Mouse (Mus musculus) embryonic facial prominence, embryonic 10.5 days (tissue): ENCODE measurements around the gene Abcd1. TPM values are rescaled to one million over a fixed set of nuclear protein-coding genes. Genes with fewer than 3 reads are reported as not detected.

Source experiments
- polyA plus RNA-seq: library from polyadenylated mRNA; unstranded; fragments of >200 nt; fragmentation: Nextera tagmentation; extraction: Ambion mirVana; gene quantifications from 2 replicates; pipeline ENCODE4 v1.2.1, GENCODE M21; 2016

Abcd1 gene
- polyA plus RNA-seq, 1 experiment from 2014 or later, result 10.4 TPM

Other genes starting within 250 kb of the Abcd1 start
- 15.7 and 19.3 TPM in 2 replicates for gene Bgn, start 233.0 kb upstream of the Abcd1 start, polyA plus RNA-seq
- 0.25 and 0.39 TPM in 2 replicates for gene Atp2b3, start 213.5 kb upstream of the Abcd1 start, polyA plus RNA-seq
- 109 and 139 TPM in 2 replicates for gene Dusp9, start 77.2 kb upstream of the Abcd1 start, polyA plus RNA-seq
- gene Pnck, start 56.5 kb upstream of the Abcd1 start, polyA plus RNA-seq, result 6.6 and 7.4 TPM in 2 replicates
- 4.7 and 5.6 TPM in 2 replicates for gene Slc6a8, start 43.4 kb upstream of the Abcd1 start, polyA plus RNA-seq
- 152 and 153 TPM in 2 replicates for gene Bcap31, start 422 bp upstream of the Abcd1 start, polyA plus RNA-seq
- 0.08 and 0.14 TPM in 2 replicates for gene Plxnb3, start 40.5 kb downstream of the Abcd1 start, polyA plus RNA-seq
- 1.00 and 2.0 TPM in 2 replicates for gene Srpk3, start 57.8 kb downstream of the Abcd1 start, polyA plus RNA-seq
- gene Idh3g, start 70.3 kb downstream of the Abcd1 start, polyA plus RNA-seq, result 175 and 176 TPM in 2 replicates
- 101 and 107 TPM in 2 replicates for gene Ssr4, start 70.4 kb downstream of the Abcd1 start, polyA plus RNA-seq
- 0.65 and 0.79 TPM in 2 replicates for gene Pdzd4, start 108.4 kb downstream of the Abcd1 start, polyA plus RNA-seq
- gene Avpr2, start 175.5 kb downstream of the Abcd1 start, polyA plus RNA-seq, result 0.05 and 0.07 TPM in 2 replicates
- 8.0 and 8.2 TPM in 2 replicates for gene L1cam, start 179.5 kb downstream of the Abcd1 start, polyA plus RNA-seq
- 2.1 and 2.6 TPM in 2 replicates for gene Arhgap4, start 205.3 kb downstream of the Abcd1 start, polyA plus RNA-seq
- 169 and 181 TPM in 2 replicates for gene Naa10, start 205.3 kb downstream of the Abcd1 start, polyA plus RNA-seq
- gene Renbp, start 214.3 kb downstream of the Abcd1 start, polyA plus RNA-seq, result 22.4 and 23.3 TPM in 2 replicates
- gene Hcfc1, start 249.8 kb downstream of the Abcd1 start, polyA plus RNA-seq, result 79.9 and 84.5 TPM in 2 replicates